Mouse (Mus musculus): ENCODE measurements around the gene Tnr.
"Not testable (repeated sequence)": the region's sequence is repeated elsewhere in the genome, so short reads cannot be mapped to it uniquely, and the experiment has no call there.

Gene Tnr

DNA sequence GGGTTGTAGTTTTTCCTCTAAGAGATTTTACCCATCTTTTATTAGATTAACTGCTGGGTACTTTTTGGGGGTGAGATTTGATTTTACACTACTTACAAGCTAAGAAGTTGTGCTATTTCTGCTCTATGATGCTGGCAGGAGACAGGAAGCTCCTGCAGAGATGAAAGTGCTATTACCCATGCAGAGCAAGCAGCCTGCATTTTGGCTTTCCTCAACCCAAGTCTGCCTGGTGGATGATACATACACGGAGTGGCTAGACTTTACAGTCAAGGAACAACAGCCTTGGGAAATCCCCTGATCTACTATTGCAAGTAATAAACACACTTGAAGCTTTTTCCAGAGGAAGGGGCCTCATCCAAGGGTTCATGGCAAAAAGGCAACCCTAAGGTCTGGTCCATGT, 430.0 kb downstream of the Tnr start:
- no peak for DNase-seq (ENCODE audit: low spot score)

GRCm38 (mm10) chr1:159963351-159963750, 439.8 kb downstream of the Tnr start:
- DNase-seq (ENCODE audit: low spot score): no peak

DNA sequence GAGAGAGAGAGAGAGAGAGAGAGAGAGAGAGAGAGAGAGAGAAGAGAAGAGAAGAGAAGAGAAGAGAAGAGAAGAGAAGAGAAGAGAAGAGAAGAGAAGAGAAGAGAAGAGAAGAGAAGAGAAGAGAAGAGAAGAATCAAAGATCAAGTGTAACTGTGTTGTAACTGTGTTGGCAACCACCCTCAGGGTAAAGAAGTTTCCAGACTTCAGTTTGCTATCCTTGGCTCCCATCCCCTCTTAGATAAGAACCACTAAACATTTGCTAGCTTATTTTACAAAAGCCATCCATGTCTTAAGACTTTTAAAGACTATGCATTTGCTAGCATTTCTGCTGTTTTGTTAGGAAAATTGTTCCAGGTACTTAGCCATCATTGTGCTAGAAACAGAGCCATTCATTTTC, 442.7 kb downstream of the Tnr start:
- not testable (repeated sequence) for DNase-seq (ENCODE audit: low spot score)

GRCm38 (mm10) chr1:159968395-159968794, 444.8 kb downstream of the Tnr start:
- DNase-seq (ENCODE audit: low spot score): no peak

DNA sequence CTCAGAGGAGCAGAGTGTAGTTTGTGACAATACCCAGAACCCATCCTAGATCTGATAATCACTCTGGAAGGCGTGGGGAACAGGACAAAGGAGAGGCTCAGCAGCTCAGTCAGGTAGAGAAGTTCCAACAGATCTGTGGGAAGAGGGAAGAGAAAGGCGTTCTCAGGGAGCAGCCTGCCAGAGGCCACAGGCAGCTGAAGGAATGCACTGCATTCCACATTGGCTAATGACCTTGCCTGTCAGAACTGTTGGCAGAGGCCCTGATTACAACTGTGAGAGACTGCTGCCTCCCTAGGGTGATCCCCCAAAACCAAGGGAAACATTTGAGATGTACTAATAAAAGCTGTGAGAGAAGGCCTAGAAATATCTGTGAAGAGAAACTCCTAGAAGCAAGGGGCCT, 454.2 kb downstream of the Tnr start:
- no peak for DNase-seq (ENCODE audit: low spot score)

DNA sequence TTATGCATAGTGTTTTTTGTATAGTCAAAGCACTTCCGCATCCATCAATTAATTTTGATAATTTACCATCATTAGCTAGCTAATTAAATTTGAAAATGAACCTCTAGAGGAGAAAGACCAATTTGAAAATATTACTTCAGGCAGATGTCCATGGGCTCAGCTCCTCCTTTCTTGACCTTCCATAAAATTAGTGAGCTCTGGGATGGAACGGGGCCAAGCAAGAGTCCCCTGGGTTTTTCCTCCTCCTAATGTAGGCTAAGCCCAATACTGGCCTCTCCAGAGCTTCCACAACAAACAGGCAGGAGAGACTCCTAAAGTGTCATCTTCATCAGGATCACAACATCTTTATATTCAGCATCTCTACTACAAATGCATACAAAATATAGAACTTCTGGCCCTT, 455.5 kb downstream of the Tnr start:
- no peak for DNase-seq (ENCODE audit: low spot score)

GRCm38 (mm10) chr1:159980355-159980754, 456.8 kb downstream of the Tnr start:
- DNase-seq (ENCODE audit: low spot score): no peak

All from layer of hippocampus, adult 9-10 months (tissue).